Mouse (Mus musculus): Measurements from ENCODE around the gene Lamp5.

GRCm38 (mm10) chr2:136108124-136109037, 56.3 kb downstream of the Lamp5 start:
- TF ChIP-seq CTCF (IDR thresholded peaks at IDR 0.05; ENCODE audit: low read depth) (no peak), EP300 (IDR thresholded peaks at IDR 0.05; ENCODE audit: low read depth) (no peak)
